Mouse (Mus musculus) embryonic fibroblast, embryonic 13.5 days (primary cell): ENCODE results near the gene Sowaha.

Experiments used
- CTCF ChIP-seq: IDR thresholded peaks from 2 replicates; pipeline ENCODE4 v1.5.1; 2011; ENCODE audit warnings: mild to moderate bottlenecking, control low read depth, low read length, moderate library complexity, borderline replicate concordance; ENCODE audit not compliant: insufficient read depth
- POLR2A ChIP-seq: IDR thresholded peaks from 2 replicates; pipeline ENCODE4 v1.6.1; 2011; ENCODE audit warnings: low read depth, mild to moderate bottlenecking, control low read depth, low read length, moderate library complexity

DNA sequence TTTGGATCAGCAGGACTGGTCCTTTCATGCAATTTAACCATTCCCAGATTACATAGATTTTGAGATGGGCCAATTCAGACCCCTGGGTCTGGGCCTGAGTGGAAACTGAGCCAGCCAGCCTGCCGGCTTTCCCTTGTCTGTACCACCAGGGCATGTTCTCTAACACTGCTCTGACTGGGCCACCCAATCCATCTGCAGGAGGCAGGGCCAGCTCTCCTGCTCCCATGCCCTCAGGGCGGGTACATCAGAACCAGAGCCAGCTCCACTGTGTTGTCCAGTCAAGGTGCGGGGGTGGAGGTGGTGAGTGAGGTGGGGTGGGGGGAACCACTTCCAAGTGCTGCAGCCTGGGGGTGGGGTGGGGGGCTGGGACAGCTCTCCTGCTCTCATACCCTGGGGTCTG, 6.3 kb upstream of the Sowaha start:
- TF ChIP-seq CTCF (no peak), POLR2A (no peak)
